Mouse (Mus musculus) right cerebral cortex, postnatal 25 days (tissue): Measurements from ENCODE around the gene Sap30l.
"Not testable (repeated sequence)": the region's sequence is repeated elsewhere in the genome, so short reads cannot be mapped to it uniquely, and the experiment has no call there.

ENCODE experiments used
- DNase-seq: peaks from one replicate; pipeline ENCODE4 v3.0.0; 2022

Gene Sap30l

DNA sequence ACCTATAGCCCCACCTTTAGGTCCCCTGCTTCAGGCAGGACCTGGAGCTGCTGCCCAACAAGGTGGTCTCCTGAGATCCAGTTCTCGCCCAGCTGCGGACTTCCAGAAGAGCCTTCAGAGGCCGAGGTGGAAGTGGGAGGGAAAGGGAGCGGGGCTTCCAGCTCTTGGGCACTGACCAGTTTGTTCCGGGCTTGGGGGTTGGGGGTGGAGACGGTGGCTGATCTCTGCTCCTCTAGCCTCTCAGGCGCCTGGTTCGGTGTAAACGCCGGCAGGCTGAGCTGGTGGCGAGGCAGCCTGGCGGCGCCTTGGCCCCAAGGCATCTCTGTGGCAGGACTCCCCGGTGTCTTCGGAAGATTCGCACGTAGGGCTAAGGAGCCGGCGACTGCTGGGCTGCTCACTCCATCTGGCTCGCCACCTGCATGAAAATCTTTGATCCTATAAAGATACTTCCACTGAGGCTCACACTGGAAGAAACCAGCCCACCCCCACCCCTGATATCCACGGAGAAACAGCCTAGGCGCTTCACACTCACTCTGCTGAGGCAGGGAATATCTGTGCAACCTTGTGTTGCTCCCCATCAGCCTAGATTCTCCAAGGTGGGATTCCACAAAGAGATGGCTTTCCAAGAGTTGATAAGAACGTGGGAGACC lies 31.2 kb downstream of the Sap30l start, which contains the start of gene Hand1:
Gene Hand1 (minus strand): TSS at position 267 of the 650 bp plus-strand sequence.
- DNase-seq, result no peak

GRCm38 (mm10) chr11:57833296-57833977 lies 32.0 kb downstream of the Sap30l start:
- DNase-seq, result no peak

- DNase-seq, result no peak
These were observed 32.6 kb downstream of the Sap30l start for GRCm38 (mm10) chr11:57834031-57834430.

GRCm38 (mm10) chr11:57835331-57835730 lies 33.9 kb downstream of the Sap30l start:
- DNase-seq, result no peak

DNA sequence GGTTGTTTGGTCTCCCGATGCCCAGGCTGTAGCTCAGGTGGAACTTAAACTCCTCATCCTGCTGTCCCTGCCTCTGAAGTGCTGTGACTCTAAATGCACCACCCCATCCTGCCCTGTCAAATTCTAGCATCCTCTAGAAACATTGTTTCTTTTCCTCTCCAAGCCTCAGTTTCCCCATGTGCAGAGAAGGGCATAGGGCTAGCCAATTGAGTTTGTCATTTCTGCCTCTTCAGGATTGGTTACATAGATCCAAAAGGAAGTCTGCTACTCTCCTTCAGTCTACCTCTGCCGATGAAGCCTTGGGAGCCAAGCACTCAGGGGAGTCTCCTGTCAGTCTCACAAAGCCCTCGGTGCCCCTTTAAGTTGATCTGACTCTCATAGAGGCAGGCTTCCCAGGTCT lies 34.5 kb downstream of the Sap30l start:
- DNase-seq, result no peak

DNA sequence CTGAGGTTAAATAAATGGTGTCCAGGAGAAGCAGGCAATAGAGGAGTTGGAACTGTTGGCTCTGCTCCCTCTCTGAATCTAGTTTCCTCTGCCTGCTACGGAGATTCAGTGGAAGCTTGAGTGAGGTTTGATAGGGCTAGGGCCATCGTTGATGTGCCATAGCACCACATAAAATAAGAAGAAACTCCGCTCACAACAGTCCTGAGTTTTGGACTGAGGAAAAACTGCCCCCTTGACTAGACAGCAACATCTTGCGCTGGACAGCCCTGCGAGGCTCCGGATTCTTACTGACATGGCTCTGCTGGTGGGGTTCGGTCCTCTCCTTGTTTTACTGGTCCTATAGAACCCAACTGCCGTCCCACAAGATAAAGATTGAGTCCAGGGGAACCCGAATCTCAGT lies 35.0 kb downstream of the Sap30l start:
- no peak for DNase-seq

DNA sequence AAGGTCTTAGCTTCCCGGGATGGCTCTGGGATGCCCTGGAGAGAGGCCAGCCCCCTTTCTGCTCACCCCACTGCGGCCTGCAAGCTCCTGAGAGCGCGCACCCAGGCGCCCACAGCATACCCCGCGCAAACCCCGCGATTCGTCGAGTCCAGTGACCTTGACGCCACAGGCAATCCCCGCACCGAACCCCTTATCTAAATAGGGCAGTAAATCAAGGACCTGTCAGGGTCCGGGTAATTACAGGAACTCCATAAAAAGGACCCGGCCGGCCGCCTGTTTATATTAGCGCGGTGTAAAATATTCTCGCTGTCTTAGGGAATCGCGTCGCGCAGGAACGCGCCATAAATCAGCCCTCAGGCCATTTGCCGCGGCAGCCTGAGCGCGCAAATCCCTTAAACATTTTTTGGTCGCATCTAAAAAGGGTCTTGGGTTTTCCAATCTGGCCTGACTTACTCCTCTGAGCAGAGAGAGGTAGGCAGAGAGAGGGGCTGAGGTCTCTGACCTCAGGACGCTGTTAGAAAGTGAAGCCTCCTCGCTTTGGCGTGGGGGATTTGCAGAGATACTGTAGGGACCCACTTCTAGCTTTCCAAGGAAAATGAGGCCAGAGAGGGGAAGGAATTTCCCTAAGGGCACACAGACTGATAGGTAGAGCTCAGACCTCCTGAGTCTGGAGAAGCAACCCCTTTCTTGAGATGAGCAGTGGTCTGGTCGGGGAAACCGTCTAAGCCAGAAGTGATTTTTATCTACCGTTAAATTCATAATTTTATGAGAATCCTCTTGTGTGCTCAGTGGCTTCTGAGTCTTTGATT lies 35.6 kb downstream of the Sap30l start:
- no peak for DNase-seq

GRCm38 (mm10) chr11:57837861-57838680 lies 36.6 kb downstream of the Sap30l start:
- DNase-seq, result no peak

DNA sequence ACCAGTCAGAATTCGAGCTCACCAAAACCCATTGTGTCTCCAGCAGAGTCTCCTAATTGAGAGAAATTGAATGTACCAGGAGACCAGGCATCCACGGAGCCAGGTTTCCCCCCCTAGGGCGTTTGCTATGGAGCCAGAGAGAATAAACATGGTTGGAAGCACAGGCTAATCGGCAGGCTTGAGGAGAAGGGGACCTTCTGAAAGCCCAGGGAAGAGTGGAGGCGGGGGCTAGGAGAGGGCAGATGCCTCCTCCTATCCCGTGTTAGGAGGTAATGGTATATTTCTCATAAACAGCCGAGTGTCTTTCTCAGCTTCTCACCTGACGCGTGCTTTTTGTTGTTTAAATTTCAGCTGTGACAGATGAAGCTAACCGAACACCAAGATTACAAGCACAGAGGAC lies 39.5 kb downstream of the Sap30l start:
- no peak for DNase-seq

DNA sequence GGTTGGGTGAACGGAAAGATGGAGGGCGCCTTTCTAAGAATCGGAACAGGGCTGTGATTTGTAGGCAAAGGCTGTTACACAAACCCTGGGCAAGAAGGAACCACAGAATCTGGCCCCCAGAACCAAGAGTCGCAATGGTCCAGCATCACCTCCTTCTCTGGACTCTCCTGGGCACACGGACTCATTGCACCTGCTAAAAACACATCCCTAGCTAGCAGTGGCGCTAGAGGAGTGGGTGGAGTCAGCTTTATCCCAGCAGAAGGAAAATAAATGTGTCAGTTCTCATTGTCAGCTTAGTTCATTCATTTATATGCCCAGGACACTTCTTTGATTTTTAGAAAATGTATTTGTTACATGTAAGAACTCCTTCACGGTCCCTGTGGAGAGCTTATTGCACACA lies 40.0 kb downstream of the Sap30l start:
- DNase-seq, result no peak

GRCm38 (mm10) chr11:57846421-57847363 lies 45.3 kb downstream of the Sap30l start:
- not testable (repeated sequence) for DNase-seq

DNA sequence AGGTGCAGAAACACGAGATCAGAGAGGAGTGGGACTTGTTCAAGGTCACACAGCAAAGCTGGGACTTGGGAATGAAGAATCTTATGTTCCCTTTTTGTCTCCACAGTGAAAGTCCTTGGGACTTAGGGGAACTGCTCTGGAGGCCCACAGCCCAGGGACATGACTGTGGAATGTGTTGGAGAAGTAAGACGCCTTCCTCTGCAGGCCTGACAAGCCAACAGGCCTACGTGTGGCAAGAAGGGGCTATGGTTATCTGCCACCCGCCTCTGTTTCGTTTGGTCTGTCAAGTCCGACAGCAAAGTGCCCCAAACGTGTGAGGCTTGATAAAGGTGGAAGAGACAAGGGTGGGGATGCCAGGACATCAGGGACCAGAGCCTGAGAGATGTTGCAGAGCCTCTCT lies 46.0 kb downstream of the Sap30l start:
- DNase-seq, result no peak

GRCm38 (mm10) chr11:57850298-57850697 lies 48.9 kb downstream of the Sap30l start:
- DNase-seq, result no peak

GRCm38 (mm10) chr11:57850931-57851330 lies 49.5 kb downstream of the Sap30l start:
- DNase-seq, result no peak

- no peak for DNase-seq
These were observed 52.1 kb downstream of the Sap30l start for GRCm38 (mm10) chr11:57853571-57853970.

GRCm38 (mm10) chr11:57857709-57858108 lies 56.3 kb downstream of the Sap30l start:
- no peak for DNase-seq
